Mouse (Mus musculus) skeletal muscle tissue, postnatal 0 days (tissue): ENCODE measurements around the gene Cyp2j7. TPM values are rescaled to one million over a fixed set of nuclear protein-coding genes. Genes with fewer than 3 reads are reported as not detected.

Experiments used
- polyA plus RNA-seq: library from polyadenylated mRNA; unstranded; fragments of >200 nt; fragmentation: Nextera tagmentation; extraction: Ambion mirVana; gene quantifications from 2 replicates; pipeline ENCODE4 v1.2.1, GENCODE M21; 2015

Cyp2j7 gene
- polyA plus RNA-seq: not detected in 2 replicates

DNA sequence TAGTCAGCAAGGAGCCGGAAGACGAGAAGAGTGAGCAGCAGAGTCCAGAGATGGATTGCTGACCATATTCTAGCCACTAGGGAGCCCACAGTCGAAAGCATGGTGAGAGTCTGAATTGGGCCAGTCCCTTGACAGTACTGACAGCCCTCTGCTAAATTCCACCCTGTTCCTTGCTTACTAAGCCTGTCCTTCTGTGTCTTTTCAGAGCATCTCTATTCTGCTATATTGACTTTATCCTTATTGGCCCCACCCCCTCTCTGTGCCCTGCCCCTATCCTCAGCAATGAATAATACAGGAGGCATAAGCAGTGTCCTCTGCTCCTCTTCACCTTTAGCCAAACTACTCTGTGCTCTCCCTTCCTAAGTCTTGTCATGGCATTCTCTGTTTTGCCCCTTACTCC lies at the start of gene Cyp2j7:
Cyp2j7 (minus strand) TSS at position 101 of the 400 bp plus-strand sequence.

Other genes starting within 250 kb of the Cyp2j7 start
- gene Cyp2j13, start 159.1 kb downstream of the Cyp2j7 start, polyA plus RNA-seq: not detected in 2 replicates
- gene Cyp2j12, start 95.5 kb downstream of the Cyp2j7 start, polyA plus RNA-seq: not detected in 2 replicates
- gene Cyp2j11, start 112.0 kb upstream of the Cyp2j7 start, polyA plus RNA-seq: 0.08 TPM in 1 of 2 replicates, not detected in the other